Mouse (Mus musculus): ENCODE measurements around the gene Clasp1. TPM values are rescaled to one million over a fixed set of nuclear protein-coding genes. Genes with fewer than 3 reads are reported as not detected.

Gene Clasp1
- polyA plus RNA-seq, 1 experiment, result 10.9 TPM

DNA sequence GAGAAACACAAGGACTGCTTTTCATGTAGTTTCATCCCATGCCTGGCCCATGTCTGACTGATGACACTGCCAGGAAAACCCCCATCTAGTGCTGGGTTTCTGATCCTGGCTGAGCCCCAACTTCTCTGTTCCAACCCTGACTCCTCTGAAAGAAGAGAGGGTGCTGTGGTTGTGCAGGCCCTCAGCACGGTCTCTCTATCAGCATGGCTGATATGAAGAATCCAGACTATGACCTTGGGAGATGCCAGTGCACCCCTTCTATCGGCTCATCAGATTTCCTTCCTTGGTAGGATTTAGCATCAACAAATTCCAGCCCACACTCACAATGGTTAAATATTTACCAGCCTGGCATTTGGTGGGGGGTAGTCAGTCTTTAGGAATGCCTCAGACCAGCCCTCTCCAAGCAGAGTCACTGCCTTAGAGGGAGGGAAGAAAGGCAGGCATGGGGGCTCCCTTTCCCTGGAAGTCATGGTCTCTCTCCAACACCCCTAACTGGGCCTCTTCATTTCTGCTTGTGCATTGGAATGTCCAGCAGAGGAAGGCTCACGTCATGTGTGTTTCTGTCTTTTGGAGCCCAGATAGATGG lies 272.1 kb downstream of the Clasp1 start:
- no peaks in the 10 kb centered on the region for H3K4me1 ChIP-seq (ENCODE audit: control insufficient read depth, insufficient read depth, insufficient read length, low read length)
- H3K4me3 ChIP-seq (ENCODE audit: low read depth, low read length), result no peak overlapping the region
- WGBS, result 60% methylated on average over 3 of the region's 3 CpGs
- no peak for TF ChIP-seq CTCF (IDR thresholded peaks at IDR 0.05; ENCODE audit: extremely low read depth, insufficient read length, insufficient replicate concordance, low read depth, low read length)
- no peak for TF ChIP-seq POLR2A (IDR thresholded peaks at IDR 0.05; ENCODE audit: low read depth, low read length)
- H3K27me3 ChIP-seq (ENCODE audit: control insufficient read depth, insufficient read depth, low read length), result no peaks in the 10 kb centered on the region
- H3K36me3 ChIP-seq (ENCODE audit: control insufficient read depth, insufficient read depth, low read length), result no peaks in the 10 kb centered on the region; the same call in 1 of the 2 replicates
- H3K27ac ChIP-seq (ENCODE audit: insufficient read depth, low read depth, low read length), result no peak overlapping the region

Other genes starting within 250 kb of the Clasp1 start
- gene Gm29106, start 212.5 kb upstream of the Clasp1 start, polyA plus RNA-seq (2012; rRNA removed), result not detected in 2 replicates
- 7.3 and 12.6 TPM in 2 replicates for gene Tsn, start 77.3 kb upstream of the Clasp1 start, polyA plus RNA-seq (2012; rRNA removed)
- gene Nifk, start 67.2 kb upstream of the Clasp1 start, polyA plus RNA-seq (2012; rRNA removed), result 0.96 and 1.5 TPM in 2 replicates
- gene Tfcp2l1, start 238.9 kb downstream of the Clasp1 start, polyA plus RNA-seq (2012; rRNA removed), result 23.3 and 24.1 TPM in 2 replicates

Measured in small intestine, adult 2 months (tissue).